Mouse (Mus musculus): Measurements from ENCODE around the gene Cog3. TPM values are rescaled to one million over a fixed set of nuclear protein-coding genes. Genes with fewer than 3 reads are reported as not detected.

Cog3 gene
- total RNA-seq, 1 experiment from 2014 or later = 29.8 TPM

GRCm38 (mm10) chr14:75690428-75690827 is 63.9 kb downstream of the Cog3 start:
- no peak for DNase-seq

GRCm38 (mm10) chr14:75676316-75676715 is 78.0 kb downstream of the Cog3 start:
- DNase-seq = no peak

- DNase-seq = no peak
These were observed 85.2 kb downstream of the Cog3 start for GRCm38 (mm10) chr14:75669085-75669645.

- no peak for DNase-seq
These were observed 88.7 kb downstream of the Cog3 start for GRCm38 (mm10) chr14:75665430-75666180.

GRCm38 (mm10) chr14:75661548-75661947 is 92.8 kb downstream of the Cog3 start:
- no peak for DNase-seq

- DNase-seq = no peak
These were observed 93.4 kb downstream of the Cog3 start for GRCm38 (mm10) chr14:75660936-75661335.

Other genes starting within 250 kb of the Cog3 start
- gene Spert, start 161.4 kb downstream of the Cog3 start, total RNA-seq (2021) = not detected in 2 replicates
- gene Erich6b, start 112.3 kb downstream of the Cog3 start, total RNA-seq (2021) = not detected in 2 replicates
- gene Slc25a30, start 32.5 kb upstream of the Cog3 start, total RNA-seq (2021) = 246 and 276 TPM in 2 replicates
- 2,613 and 2,647 TPM in 2 replicates for gene Tpt1, start 90.6 kb upstream of the Cog3 start, total RNA-seq (2021)
- not detected in 2 replicates for gene Kctd4, start 200.5 kb upstream of the Cog3 start, total RNA-seq (2021)